Mouse (Mus musculus) kidney, adult 2 months (tissue): ENCODE data around the gene Tnf. TPM values are rescaled to one million over a fixed set of nuclear protein-coding genes. Genes with fewer than 3 reads are reported as not detected.

Experiments used
- DNase-seq: peaks from one replicate; pipeline ENCODE4 v3.0.0; 2021
- H3K27ac ChIP-seq: fragments of 200-500 bp; 2 replicates; pipeline ENCODE4 v1.5.1; 2012; ENCODE audit warnings: low read depth, low read length, control low read depth, inconsistent platforms; ENCODE audit not compliant: insufficient read depth
- H3K27me3 ChIP-seq: fragments of 200-500 bp; replicated peaks from 2 replicates; pipeline ENCODE4 v1.6.1; 2012; ENCODE audit warnings: mild to moderate bottlenecking, moderate library complexity, low read length, inconsistent platforms; ENCODE audit not compliant: control insufficient read depth, insufficient read depth
- H3K36me3 ChIP-seq: fragments of 200-500 bp; 2 replicates; pipeline ENCODE4 v1.6.1; 2012; ENCODE audit warnings: mild to moderate bottlenecking, moderate library complexity, low read length, inconsistent platforms; ENCODE audit not compliant: control insufficient read depth, insufficient read depth
- H3K4me1 ChIP-seq: fragments of 200-500 bp; 2 replicates; pipeline ENCODE4 v1.6.1; 2011; ENCODE audit warnings: low read length; ENCODE audit not compliant: control insufficient read depth, insufficient read depth
- H3K4me3 ChIP-seq: fragments of 200-500 bp; 2 replicates; pipeline ENCODE4 v1.5.1; 2011; ENCODE audit warnings: mild to moderate bottlenecking, low read depth, low read length, control low read depth; ENCODE audit not compliant: insufficient read depth
- CTCF ChIP-seq: fragments of 200-500 bp; conservative IDR thresholded peaks from 2 replicates; pipeline ENCODE4 v1.5.1; 2011; ENCODE audit warnings: low read depth, mild to moderate bottlenecking, control low read depth, low read length, moderate library complexity, mixed read lengths; ENCODE audit not compliant: insufficient read depth, insufficient read length
- POLR2A ChIP-seq: fragments of 200-500 bp; IDR thresholded peaks from one replicate; pipeline ENCODE4 v1.6.1; 2011; ENCODE audit warnings: low read depth, low read length, control low read depth
- WGBS: fragments of 180-500 bp; shearing (Covaris S2); methylation state at CpG from one replicate; pipeline ENCODE4 v1.1.7; 2018; 5-methylcytosine and 5-hydroxymethylcytosine counted together
- polyA plus RNA-seq: library from polyadenylated mRNA; depleted of rRNA; stranded (reverse); fragments of >200 nt; gene quantifications from 2 replicates; pipeline ENCODE4 v1.2.3, GENCODE M21; 2012

Tnf gene
- polyA plus RNA-seq, 1 experiment = 0.94 TPM

DNA sequence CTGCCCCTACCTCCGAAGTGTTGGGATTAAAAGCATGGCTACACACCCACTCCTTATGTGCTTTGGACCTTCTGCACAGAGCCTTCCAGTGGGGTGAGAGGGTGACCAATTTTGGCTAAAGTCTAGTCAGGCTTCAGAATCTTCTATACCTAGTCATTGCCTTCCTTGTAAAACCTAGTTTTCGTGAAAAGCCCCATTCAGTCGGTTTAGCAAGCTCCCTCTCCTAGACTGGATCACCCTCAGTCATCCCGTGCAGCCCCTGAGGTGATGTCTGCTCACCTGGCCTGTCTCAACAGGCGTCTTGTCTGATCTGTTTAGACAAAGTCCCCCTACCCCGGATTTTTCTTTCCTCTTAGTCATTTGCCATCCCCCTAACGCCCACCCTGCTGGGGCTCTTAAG lies 3.8 kb downstream of the Tnf start:
- TF ChIP-seq POLR2A (no peak), CTCF (no peak)
- DNase-seq = no peak
- H3K36me3 ChIP-seq = no peaks in the 10 kb centered on the region
- H3K27me3 ChIP-seq = no peaks in the 10 kb centered on the region
- H3K27ac ChIP-seq = no peak overlapping the region
- no peak overlapping the region for H3K4me3 ChIP-seq
- H3K4me1 ChIP-seq = no peaks in the 10 kb centered on the region
- WGBS = 81% methylated on average over 7 of the region's 7 CpGs

DNA sequence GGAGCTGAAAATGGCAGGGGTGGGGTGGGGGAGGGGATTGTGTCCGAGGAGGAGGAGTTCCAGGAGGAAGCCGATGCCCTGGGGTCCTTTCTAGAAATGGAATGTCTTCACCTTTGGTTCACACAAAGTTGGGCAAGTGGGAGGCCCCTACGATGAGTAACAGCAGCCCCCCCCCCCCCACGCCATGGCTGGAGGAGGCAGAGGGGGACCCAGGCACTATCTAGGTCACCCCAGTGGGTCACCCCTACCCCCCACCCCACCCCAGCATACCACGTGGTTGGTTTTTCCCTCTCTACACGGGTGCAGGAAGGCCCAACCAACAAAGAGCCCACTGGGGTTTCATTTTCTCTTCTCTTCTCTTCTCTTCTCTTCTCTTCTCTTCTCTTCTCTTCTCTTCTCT lies 4.7 kb downstream of the Tnf start:
- H3K4me3 ChIP-seq = no peak overlapping the region
- no peak for TF ChIP-seq POLR2A
- no peak for TF ChIP-seq CTCF
- H3K36me3 ChIP-seq = no peaks in the 10 kb centered on the region
- no peak overlapping the region for H3K27ac ChIP-seq
- no peak for DNase-seq
- no peaks in the 10 kb centered on the region for H3K27me3 ChIP-seq
- H3K4me1 ChIP-seq = no peaks in the 10 kb centered on the region
- 58% methylated on average over 6 of the region's 6 CpGs for WGBS

DNA sequence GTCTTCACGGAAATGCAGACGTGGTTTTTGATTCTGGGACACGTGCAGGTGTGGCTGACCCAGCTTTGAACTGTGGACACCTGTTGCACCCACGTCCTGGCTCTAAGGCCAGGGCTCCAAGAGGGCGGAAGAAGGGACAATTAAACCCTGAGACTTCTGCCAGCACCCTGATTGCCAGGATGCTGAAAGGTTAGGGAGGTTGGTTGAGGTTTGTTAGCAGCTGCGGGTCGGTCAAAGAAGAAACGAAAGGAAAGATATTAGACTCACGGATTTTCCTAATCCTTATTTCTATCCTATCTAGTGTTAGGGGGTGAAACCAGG lies 5.5 kb downstream of the Tnf start:
- H3K4me3 ChIP-seq = peak overlapping the region; percentile 54; the same call in 1 of the 2 replicates
- H3K27ac ChIP-seq = no peak overlapping the region
- no peaks in the 10 kb centered on the region for H3K27me3 ChIP-seq
- no peaks in the 10 kb centered on the region for H3K4me1 ChIP-seq
- DNase-seq = no peak
- TF ChIP-seq POLR2A (no peak), CTCF (no peak)
- WGBS = 38% methylated on average over 9 of the region's 9 CpGs
- no peaks in the 10 kb centered on the region for H3K36me3 ChIP-seq

DNA sequence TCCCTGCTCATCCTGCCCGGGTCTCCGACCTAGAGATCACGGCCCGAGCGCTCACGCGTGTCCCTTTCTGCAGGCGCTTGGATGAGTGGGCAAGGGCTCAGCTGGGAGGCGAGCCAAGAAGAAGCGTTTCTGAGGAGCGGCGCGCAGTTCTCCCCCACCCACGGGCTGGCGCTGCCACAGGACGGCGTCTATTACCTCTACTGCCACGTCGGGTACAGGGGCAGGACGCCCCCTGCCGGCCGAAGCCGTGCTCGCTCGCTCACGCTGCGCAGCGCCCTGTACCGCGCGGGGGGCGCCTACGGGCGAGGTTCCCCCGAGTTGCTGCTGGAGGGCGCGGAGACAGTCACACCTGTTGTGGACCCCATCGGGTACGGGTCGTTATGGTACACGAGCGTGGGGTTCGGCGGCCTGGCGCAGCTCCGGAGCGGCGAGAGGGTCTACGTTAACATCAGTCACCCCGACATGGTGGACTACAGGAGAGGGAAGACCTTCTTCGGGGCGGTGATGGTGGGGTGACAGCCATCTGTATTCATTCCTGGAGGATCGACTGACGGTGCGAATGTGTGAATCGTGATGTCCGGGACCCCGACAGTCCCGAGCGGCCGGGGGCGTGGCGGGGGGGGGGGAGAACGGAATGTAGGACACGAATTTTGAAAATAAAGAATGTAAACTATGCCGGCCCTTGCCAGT lies 6.0 kb downstream of the Tnf start:
- TF ChIP-seq POLR2A = no peak
- TF ChIP-seq CTCF = peak; percentile 82
- Histone ChIP-seq H3K27ac (no peak overlapping the region), H3K27me3 (no peaks in the 10 kb centered on the region), H3K4me1 (no peaks in the 10 kb centered on the region), H3K36me3 (no peaks in the 10 kb centered on the region), H3K4me3 (peak overlapping the region; percentile 54)
- DNase-seq = peak; percentile 76
- 1% methylated on average over 66 of the region's 66 CpGs for WGBS

- no peaks in the 10 kb centered on the region for H3K27me3 ChIP-seq
- no peak overlapping the region for H3K27ac ChIP-seq
- 46% methylated on average over 19 of the region's 19 CpGs for WGBS
- peak overlapping the region; percentile 54 for H3K4me3 ChIP-seq
- no peaks in the 10 kb centered on the region for H3K4me1 ChIP-seq
- H3K36me3 ChIP-seq = no peaks in the 10 kb centered on the region
- DNase-seq = no peak
- TF ChIP-seq CTCF (no peak), POLR2A (no peak)
Measured at GRCm38 (mm10) chr17:35194844-35195630, 6.8 kb downstream of the Tnf start.

DNA sequence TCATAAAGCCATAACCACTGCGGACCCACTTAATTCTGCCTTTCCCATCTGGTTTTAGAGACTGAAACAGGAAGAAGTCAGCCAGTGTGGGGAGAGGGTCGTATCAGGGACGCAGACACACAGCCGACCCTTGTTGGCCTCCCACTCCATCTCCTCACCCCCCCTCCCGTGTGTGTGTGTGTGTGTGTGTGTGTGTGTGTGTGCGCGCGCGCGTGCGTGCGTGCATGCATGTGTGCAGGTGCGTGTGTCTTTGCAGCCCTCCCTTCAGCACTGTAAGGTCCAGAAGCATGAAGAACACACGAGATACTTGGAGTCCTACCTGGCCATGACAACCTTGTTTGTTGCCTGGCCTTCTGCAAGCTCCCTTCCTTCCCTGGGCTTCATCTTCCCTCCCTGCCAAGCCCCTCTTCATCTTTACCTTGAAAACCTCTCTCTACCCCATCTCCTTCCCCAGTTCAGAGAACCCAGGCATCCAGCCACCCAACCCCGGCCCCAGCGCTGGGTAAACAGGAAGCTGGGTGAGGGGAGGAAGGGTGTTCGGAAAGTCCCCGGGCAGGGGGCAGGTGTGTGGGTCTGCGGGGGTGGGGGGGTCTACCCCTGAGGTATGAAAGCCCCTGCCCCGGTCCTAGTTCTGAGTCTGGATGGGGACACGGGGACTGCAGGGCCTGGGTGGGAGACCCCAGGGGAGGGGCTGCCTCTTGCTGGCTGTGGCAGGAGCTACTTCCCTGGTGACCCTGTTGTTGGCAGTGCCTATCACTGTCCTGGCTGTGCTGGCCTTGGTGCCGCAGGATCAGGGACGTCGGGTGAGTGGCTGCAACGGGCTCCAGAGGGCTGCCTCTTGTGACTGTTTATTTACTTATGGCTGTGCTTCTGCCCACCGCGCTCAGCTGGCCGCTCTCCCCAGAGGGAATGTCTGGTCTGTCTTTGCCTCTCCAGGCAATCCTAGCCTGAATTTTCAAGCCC lies 7.6 kb downstream of the Tnf start, which contains the start of gene Ltb:
Gene Ltb, plus strand, starts transcription at position 559 of the 963 bp plus-strand sequence.
- no peaks in the 10 kb centered on the region for H3K4me1 ChIP-seq
- TF ChIP-seq CTCF = no peak
- no peak for TF ChIP-seq POLR2A
- DNase-seq = no peak
- no peaks in the 10 kb centered on the region for H3K27me3 ChIP-seq
- no peak within 1 kb of the TSS for H3K27ac ChIP-seq
- H3K4me3 ChIP-seq = no peak within 1 kb of the TSS
- WGBS = 63% methylated on average over 28 of the region's 28 CpGs
- H3K36me3 ChIP-seq = no peaks in the 10 kb centered on the region
